Mouse (Mus musculus) forebrain, postnatal 0 days (tissue): ENCODE data around the gene Gm14548. TPM values are rescaled to one million over a fixed set of nuclear protein-coding genes. Genes with fewer than 3 reads are reported as not detected.
"Not testable (repeated sequence)": the region's sequence is repeated elsewhere in the genome, so short reads cannot be mapped to it uniquely, and the experiment has no call there.

Experiments used
- ATAC-seq: fragments of 200-750 bp; cut with Nextera tagmentation; 2 replicates; pipeline ENCODE4 v1.8.0; 2017; ENCODE audit warnings: mild to moderate bottlenecking, moderate library complexity
- DNase-seq: peaks from one replicate; pipeline ENCODE4 v3.0.0-alpha.2; 2015
- H3K27ac ChIP-seq: fragments of 300-500 bp; sonication (generic); 2 replicates; pipeline ENCODE4 v1.5.1; 2014; ENCODE audit warnings: low read depth, mild to moderate bottlenecking, antibody characterized with exemption, low read length, moderate library complexity, mixed read lengths
- H3K27me3 ChIP-seq: fragments of 300-500 bp; sonication (generic); 2 replicates; pipeline ENCODE4 v1.6.1; 2014; ENCODE audit warnings: mild to moderate bottlenecking, low read length, mixed read lengths; ENCODE audit not compliant: insufficient read depth
- H3K36me3 ChIP-seq: fragments of 300-500 bp; sonication (generic); 2 replicates; pipeline ENCODE4 v1.6.1; 2014; ENCODE audit warnings: mild to moderate bottlenecking, moderate library complexity; ENCODE audit not compliant: insufficient read depth
- H3K4me1 ChIP-seq: fragments of 300-500 bp; sonication (generic); 2 replicates; pipeline ENCODE4 v1.6.1; 2014; ENCODE audit warnings: antibody characterized with exemption; ENCODE audit not compliant: insufficient read depth
- H3K4me2 ChIP-seq: fragments of 300-500 bp; sonication (generic); 2 replicates; pipeline ENCODE4 v1.6.1; 2014; ENCODE audit warnings: low read depth, mild to moderate bottlenecking, moderate library complexity
- H3K4me3 ChIP-seq: fragments of 300-500 bp; sonication (generic); 2 replicates; pipeline ENCODE4 v1.5.1; 2014; ENCODE audit warnings: low read depth, low read length, mixed read lengths
- H3K9ac ChIP-seq: fragments of 300-500 bp; sonication (generic); 2 replicates; pipeline ENCODE4 v1.6.1; 2014; ENCODE audit warnings: mild to moderate bottlenecking
- H3K9me3 ChIP-seq: fragments of 300-500 bp; sonication (generic); 2 replicates; pipeline ENCODE4 v1.6.1; 2016; ENCODE audit warnings: low read length
- CTCF ChIP-seq: sonication (generic); IDR thresholded peaks from 2 replicates; pipeline ENCODE4 v1.5.1; 2016; ENCODE audit warnings: antibody characterized with exemption, control low read depth, low read depth
- WGBS: fragments of 180-500 bp; shearing (Covaris S2); extraction: QIAGEN DNeasy Blood & Tissue Kit; methylation state at CpG from one replicate; pipeline ENCODE4 v1.1.7; 2014; 5-methylcytosine and 5-hydroxymethylcytosine counted together
- polyA plus RNA-seq: library from polyadenylated mRNA; unstranded; fragments of >200 nt; fragmentation: Nextera tagmentation; extraction: Ambion mirVana; gene quantifications from 2 replicates; pipeline ENCODE4 v1.2.1, GENCODE M21; 2015
- total RNA-seq: library from RNA; depleted of rRNA; stranded (reverse); fragments of >200 nt; gene quantifications from 2 replicates; pipeline ENCODE4 v1.2.3, GENCODE M21; 2014; rRNA removed

Gene Gm14548
- total RNA-seq (0.15 and 0.24 TPM in 2 replicates), polyA plus RNA-seq (0.08 TPM in 1 of 2 replicates, not detected in the other)

DNA sequence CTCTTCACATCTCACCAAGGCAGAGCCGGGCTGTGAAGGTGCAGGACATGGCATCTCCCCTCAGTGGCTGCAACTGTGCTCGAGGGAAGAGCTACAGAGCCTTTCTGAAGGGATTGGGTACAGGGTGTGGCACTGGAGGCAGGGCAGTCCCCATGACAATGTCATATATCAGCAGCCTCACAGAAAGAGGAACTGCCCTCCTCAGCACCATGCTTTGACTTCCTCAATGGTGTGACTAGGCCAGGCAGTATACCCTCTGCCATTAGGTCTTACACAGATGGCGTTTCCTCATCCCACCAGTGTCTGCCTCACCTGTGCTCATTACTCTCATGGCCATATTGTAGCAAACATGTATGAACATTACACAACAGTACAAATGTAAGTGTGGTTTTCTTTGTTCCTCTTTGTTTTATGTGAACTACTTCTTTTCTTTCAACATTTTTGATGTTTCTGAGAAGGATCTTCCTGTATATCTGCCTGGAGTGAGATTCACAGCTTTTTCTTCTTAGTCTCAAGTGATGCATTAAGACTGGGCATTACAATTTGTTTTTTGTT is at the start of gene Gm14548:
Gm14548 (minus strand) TSS at position 85 of the 555 bp plus-strand sequence.
- WGBS, result 52% methylated on average over 3 of the region's 3 CpGs
- not testable (repeated sequence) for H3K9ac ChIP-seq, H3K36me3 ChIP-seq, H3K4me2 ChIP-seq, ATAC-seq, H3K27me3 ChIP-seq, H3K27ac ChIP-seq, DNase-seq, H3K9me3 ChIP-seq, H3K4me3 ChIP-seq, H3K4me1 ChIP-seq

DNA sequence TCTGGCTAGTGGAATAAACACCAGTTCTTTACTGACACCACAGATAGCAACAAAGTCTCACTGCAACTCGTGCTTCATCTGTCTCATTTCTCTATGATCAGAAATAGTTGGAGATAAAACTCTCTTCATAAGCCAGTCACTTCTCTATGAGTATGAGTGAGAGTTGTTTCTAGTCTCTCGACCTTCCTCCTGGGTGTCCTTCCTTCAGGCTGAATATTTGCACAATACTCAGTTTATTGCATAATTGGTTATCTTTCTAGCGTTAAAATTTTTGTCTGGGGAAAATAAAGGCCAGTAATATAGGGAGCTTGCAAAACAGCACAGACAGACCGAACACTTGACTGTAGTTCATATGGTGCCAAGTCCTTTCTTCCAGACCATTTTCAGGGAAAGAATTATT is 48.2 kb upstream of the Gm14548 start:
- H3K36me3 ChIP-seq, result no peaks in the 10 kb centered on the region
- no peaks in the 10 kb centered on the region for H3K4me1 ChIP-seq

DNA sequence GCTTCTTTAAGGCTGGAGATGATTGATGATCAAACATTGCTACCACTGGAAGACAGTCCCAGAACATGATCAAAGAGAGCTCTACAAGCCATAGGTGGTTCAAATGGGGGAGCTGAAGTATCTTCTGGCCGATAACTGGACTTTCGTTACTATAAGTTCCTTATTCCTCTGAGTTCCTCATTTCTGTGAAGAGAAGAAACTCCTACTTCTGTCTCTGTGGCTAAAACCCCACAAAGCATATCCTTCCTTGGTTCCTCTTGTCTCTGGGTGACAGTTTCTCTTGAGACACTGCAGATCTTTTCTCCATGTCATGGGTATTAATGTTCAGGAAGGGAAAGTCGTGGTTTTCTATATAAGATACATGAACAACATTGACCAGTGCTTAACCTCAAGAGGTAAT is 43.0 kb upstream of the Gm14548 start:
- no peak overlapping the region for H3K4me3 ChIP-seq
- no peaks in the 10 kb centered on the region for H3K36me3 ChIP-seq
- no peaks in the 10 kb centered on the region for H3K9me3 ChIP-seq
- H3K27ac ChIP-seq, result no peak overlapping the region
- no peaks in the 10 kb centered on the region for H3K4me1 ChIP-seq
- no peak for TF ChIP-seq CTCF
- H3K9ac ChIP-seq, result no peak overlapping the region
- no peaks in the 10 kb centered on the region for H3K27me3 ChIP-seq
- ATAC-seq (no peak), DNase-seq (no peak)
- H3K4me2 ChIP-seq, result no peak overlapping the region
- WGBS, result 79% methylated on average over 3 of the region's 3 CpGs

More for the DNA sequence above, 48.2 kb upstream of the Gm14548 start:
- Histone ChIP-seq H3K27ac (no peak overlapping the region), H3K27me3 (no peaks in the 10 kb centered on the region), H3K4me3 (no peak overlapping the region), H3K9me3 (no peaks in the 10 kb centered on the region), H3K9ac (no peak overlapping the region), H3K4me2 (no peak overlapping the region)
- ATAC-seq (no peak), DNase-seq (no peak)
- 63% methylated on average over 4 of the region's 4 CpGs for WGBS
- no peak for TF ChIP-seq CTCF

DNA sequence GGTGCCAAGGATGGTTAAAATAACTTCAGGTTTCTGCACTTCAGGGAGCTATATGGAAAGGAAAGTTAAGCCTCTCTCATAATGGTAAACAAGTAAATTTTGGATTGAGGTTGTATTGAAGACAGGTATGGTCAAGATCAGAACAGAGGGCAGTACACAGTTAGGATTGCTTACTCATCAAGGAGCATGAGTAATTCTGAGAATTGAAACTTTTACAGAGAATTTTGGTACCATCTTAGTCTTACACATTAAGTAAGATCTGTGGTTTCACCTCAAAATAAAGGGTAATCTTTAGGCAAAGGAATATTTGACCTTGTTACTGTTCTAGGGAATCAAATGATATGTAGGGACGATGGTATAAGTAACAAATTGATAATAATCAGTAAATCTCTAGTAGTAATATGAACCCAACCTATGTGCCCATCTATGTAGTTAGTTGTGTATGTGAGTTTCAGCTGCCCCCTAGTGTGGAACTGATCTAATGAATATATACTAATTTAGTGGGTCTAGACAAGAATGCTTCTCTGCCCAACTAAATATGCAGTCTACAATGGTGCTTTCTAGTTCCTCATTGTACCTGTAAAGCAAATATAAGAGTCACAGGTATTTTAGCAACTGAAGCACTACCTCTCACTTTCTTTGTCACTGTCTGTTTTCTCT is 42.1 kb upstream of the Gm14548 start:
- no peak overlapping the region for H3K9ac ChIP-seq
- H3K4me1 ChIP-seq, result no peaks in the 10 kb centered on the region
- TF ChIP-seq CTCF, result no peak
- H3K36me3 ChIP-seq, result no peaks in the 10 kb centered on the region
- H3K4me2 ChIP-seq, result no peak overlapping the region
- ATAC-seq, result no peak
- no peak overlapping the region for H3K4me3 ChIP-seq
- H3K27ac ChIP-seq, result no peak overlapping the region
- 55% methylated on average over 1 of the region's 1 CpGs for WGBS
- H3K9me3 ChIP-seq, result no peaks in the 10 kb centered on the region
- no peak for DNase-seq
- no peaks in the 10 kb centered on the region for H3K27me3 ChIP-seq

DNA sequence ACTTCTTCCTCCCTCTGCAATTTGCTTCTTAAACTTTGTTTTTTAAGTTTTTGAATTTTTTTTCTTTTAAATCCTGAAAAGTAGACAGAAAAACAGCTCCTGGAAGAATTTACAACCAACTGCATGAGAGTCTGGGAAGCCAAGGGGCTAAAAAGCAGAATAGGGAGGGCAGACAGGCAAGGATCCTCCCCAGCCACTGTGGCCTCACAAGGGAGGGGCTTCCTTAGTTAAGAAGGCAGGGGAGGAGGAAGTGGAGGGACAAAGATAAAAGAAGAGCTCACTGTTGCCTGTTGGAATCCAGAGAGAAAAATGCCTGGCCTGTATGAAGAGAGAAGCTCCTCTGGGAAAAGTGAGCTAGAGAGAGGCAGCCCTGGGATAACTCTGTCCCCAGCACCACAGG is 37.6 kb upstream of the Gm14548 start:
- H3K9ac ChIP-seq, H3K27me3 ChIP-seq, H3K4me1 ChIP-seq, DNase-seq, H3K27ac ChIP-seq, ATAC-seq, H3K4me3 ChIP-seq, H3K36me3 ChIP-seq, H3K9me3 ChIP-seq, H3K4me2 ChIP-seq: not testable (repeated sequence)

DNA sequence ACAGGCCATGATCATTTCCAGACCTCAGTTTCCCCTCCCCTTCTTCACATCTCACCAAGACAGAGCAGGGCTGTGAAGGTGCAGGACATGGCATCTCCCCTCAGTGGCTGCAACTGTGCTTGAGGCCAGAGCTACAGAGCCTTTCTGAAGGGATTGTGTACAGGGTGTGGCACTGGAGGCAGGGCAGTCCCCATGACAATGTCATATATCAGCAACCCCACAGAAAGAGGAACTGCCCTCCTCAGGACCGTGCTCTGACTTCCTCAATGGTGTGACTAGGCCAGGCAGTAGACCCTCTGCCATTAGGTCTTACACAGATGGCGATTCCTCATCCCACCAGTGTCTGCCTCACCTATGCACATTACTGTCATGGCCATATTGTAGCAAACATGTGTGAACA is 17.5 kb upstream of the Gm14548 start, which contains the start of gene Lilra6:
Lilra6 (minus strand) TSS at position 117 of the 400 bp plus-strand sequence.
- not testable (repeated sequence) for H3K9ac ChIP-seq, H3K4me1 ChIP-seq, H3K4me3 ChIP-seq, H3K9me3 ChIP-seq, H3K4me2 ChIP-seq, ATAC-seq, H3K27me3 ChIP-seq, H3K27ac ChIP-seq, DNase-seq, H3K36me3 ChIP-seq
- 70% methylated on average over 2 of the region's 2 CpGs for WGBS

DNA sequence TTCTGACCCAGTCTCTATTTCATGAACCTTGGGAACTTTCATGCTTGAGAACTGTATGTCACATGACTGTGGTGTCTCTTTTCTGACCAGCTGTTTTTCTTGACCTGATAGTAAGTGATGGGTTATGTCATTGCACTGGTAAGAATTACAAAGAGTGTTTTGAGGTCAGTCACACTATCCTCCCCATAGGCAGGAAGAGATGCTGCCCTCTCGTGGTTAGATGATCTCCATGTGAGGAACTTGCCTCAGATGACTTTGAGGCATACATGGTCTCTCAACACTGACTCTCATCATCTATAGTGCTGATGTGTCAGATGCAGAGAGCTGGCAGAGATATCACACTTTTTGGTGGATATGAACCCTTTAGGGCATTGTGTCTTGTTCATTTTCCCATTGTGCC is 5.8 kb upstream of the Gm14548 start:
- WGBS, result 12% methylated on average over 1 of the region's 1 CpGs
- ATAC-seq (no peak), DNase-seq (no peak)
- no peak for TF ChIP-seq CTCF
- no peak overlapping the region for H3K9ac ChIP-seq
- H3K4me2 ChIP-seq, result no peak overlapping the region
- H3K36me3 ChIP-seq, result no peaks in the 10 kb centered on the region
- no peaks in the 10 kb centered on the region for H3K4me1 ChIP-seq
- H3K9me3 ChIP-seq, result no peaks in the 10 kb centered on the region
- H3K27ac ChIP-seq, result no peak overlapping the region
- no peaks in the 10 kb centered on the region for H3K27me3 ChIP-seq
- H3K4me3 ChIP-seq, result no peak overlapping the region

DNA sequence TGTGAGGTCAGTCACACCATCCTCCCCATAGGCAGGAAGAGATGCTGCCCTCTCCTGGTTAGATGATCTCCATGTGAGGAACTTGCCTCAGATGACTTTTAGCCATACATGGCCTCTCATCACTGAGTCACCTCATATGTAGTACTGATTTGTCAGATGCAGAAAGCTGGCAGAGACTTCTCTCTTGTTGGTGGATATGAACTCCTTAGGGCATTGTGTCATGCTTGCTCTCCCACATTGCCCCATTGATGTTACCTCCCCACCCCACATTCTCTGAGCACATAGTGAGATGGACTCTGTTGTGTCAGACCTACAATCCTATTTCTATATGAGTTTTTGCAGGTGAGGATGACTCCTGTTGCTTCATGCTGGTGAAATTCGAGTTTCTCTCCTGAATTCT is 22.9 kb downstream of the Gm14548 start:
- not testable (repeated sequence) for H3K27me3 ChIP-seq, H3K36me3 ChIP-seq, H3K4me1 ChIP-seq, H3K4me2 ChIP-seq, H3K27ac ChIP-seq, ATAC-seq, H3K9me3 ChIP-seq, H3K4me3 ChIP-seq, H3K9ac ChIP-seq, DNase-seq
- no CpG with 5 or more reads among the region's 1 CpGs for WGBS

DNA sequence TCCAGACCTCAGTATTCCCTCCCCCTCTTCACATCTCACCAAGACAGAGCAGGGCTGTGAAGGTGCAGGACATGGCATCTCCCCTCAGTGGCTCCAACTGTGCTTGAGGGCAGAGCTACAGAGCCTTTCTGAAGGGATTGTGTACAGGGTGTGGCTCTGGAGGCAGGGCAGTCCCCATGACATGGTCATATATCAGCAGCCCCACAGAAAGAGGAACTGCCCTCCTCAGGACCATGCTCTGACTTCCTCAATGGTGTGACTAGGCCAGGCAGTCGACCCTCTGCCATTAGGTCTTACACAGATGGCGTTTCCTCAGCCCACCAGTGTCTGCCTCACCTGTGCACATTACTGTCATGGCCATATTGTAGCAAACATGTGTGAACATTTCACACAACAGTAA is 53.0 kb downstream of the Gm14548 start, which contains the start of gene Pira2:
Pira2 (minus strand) TSS at position 101 of the 400 bp plus-strand sequence.
- H3K4me2 ChIP-seq, H3K27me3 ChIP-seq, H3K27ac ChIP-seq, H3K9me3 ChIP-seq, H3K36me3 ChIP-seq, ATAC-seq, H3K9ac ChIP-seq, H3K4me3 ChIP-seq, H3K4me1 ChIP-seq, DNase-seq: not testable (repeated sequence)
- WGBS, result no CpG with 5 or more reads among the region's 2 CpGs

DNA sequence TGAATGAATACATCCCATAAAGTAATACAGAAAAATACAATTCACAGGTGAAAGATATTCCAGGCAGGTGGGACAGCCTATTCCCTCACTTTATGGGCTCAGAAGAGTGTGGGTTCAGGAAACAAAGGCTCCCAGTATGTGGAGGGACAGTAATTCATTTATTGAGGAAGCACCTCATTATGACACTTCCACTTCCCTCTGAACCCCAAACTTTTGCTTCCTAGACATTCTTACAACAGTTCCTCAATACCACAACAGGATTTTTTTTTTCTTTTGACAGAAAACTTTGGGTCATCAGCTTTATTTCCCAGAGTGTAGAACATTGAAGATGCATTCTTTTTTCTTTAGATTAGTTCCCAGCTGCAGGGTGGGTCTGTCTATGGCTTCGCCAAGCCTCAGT is 60.1 kb downstream of the Gm14548 start:
- not testable (repeated sequence) for H3K27ac ChIP-seq, H3K4me3 ChIP-seq, H3K36me3 ChIP-seq, H3K27me3 ChIP-seq, H3K4me2 ChIP-seq, DNase-seq, ATAC-seq, H3K9me3 ChIP-seq, H3K9ac ChIP-seq, H3K4me1 ChIP-seq
- WGBS, result no CpG with 5 or more reads among the region's 1 CpGs
